Mouse (Mus musculus): Measurements from ENCODE around the gene Sptbn4. TPM values are rescaled to one million over a fixed set of nuclear protein-coding genes. Genes with fewer than 3 reads are reported as not detected.
A peak's percentile ranks its signal among the peaks of the same experiment; 100 is the strongest.
"Not testable (repeated sequence)": the region's sequence is repeated elsewhere in the genome, so short reads cannot be mapped to it uniquely, and the experiment has no call there.

The Sptbn4 gene
- under 1 TPM; 0.22 to 0.49 (median 0.30) TPM for total RNA-seq (2022)

GRCm38 (mm10) chr7:27447419-27448286 lies at the start of gene Sptbn4, which contains the start of gene Blvrb:
Sptbn4 (minus strand) TSS chr7:27447686.
Blvrb (plus strand) TSS chr7:27447978.
- DNase-seq (ENCODE audit: low spot score), result peak; percentile 99

- not testable (repeated sequence) for DNase-seq (ENCODE audit: low spot score)
Observed at GRCm38 (mm10) chr7:27494659-27495367, 47.3 kb upstream of the Sptbn4 start.

GRCm38 (mm10) chr7:27493450-27493849 lies 46.0 kb upstream of the Sptbn4 start:
- DNase-seq (ENCODE audit: low spot score), result no peak

GRCm38 (mm10) chr7:27493022-27493421 lies 45.5 kb upstream of the Sptbn4 start:
- no peak for DNase-seq (ENCODE audit: low spot score)

DNA sequence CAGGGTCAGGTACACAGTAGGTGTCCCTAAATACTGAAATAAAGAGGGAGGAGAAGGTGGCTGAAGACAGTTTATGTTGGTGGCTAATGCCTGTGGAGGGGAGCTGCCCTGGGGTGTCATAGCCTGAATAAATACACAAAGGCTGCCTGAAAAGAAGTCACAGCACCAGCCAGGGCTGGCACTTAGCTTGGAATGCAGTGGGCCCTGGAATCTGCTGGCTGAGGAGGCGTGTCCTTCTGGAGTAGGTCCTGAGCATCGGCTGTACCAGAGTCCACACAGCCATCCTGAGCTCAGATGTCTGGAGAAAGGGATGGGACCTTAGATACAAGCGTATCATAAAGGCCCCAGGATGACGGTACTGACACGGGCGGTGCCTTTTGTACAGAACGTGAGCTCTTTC lies 44.4 kb upstream of the Sptbn4 start:
- no peak for DNase-seq (ENCODE audit: low spot score)

DNA sequence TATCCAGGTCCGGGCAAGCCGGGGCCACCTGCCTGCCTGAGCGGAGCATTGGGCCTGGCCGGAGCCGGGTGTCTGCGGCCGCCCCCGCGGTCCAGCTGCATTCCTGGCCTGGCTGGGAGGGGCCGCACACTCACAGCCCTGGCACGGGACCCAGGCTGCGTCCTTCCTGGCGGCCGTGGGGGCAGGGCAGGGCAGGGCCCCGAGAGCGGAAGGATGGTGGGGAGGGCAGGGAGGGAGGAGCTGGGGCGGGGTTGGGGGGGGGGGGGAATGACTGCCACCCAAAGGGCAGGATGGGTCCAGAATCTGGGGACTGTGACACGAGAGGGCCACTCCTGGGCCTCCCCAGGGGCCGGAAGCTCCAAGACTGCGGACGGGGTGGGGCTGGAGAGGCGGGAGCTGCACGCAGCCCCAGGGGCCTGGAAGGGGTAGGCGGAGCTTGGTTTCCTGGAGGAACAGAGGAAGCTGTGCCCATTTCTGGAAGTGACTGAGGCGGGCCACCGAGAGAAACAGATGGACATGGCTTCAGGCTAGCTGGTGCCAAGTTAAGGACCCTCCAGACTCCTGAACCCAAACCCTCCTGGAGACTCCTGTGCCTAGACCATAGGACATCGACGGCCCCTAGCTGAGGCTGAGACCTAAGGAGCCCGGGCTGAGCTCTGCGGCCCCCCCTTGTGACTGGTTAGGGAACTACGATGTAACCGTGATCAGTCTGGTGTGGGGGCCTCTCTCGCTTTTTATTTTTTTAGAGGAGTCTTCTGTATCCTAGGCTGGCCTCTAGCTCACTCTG lies 43.2 kb upstream of the Sptbn4 start:
- DNase-seq (ENCODE audit: low spot score), result peak; percentile 94

- no peak for DNase-seq (ENCODE audit: low spot score)
Observed at GRCm38 (mm10) chr7:27490227-27490542, 42.7 kb upstream of the Sptbn4 start.

DNA sequence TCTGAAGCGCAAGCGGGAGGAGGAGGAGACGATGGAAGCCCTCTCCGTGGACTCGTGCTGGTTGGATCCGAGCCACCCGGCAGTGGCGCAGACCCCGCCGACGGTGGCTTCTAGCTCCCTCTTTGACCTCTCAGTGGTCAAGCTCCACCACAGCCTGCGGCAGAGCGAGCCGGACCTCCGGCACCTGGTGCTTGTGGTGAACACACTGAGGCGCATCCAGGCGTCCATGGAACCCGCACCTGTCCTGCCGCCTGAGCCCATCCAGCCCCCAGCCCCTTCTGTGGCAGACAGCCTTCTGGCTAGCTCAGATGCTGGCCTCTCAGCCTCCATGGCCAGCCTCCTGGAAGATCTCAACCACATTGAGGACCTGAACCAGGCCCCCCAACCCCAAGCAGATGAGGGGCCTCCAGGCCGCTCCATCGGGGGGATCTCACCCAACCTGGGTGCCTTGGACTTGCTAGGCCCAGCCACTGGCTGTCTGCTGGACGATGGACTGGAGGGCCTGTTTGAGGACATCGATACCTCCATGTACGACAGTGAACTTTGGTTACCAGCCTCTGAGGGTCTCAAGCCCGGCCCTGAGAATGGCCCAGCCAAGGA lies 41.9 kb upstream of the Sptbn4 start:
- no peak for DNase-seq (ENCODE audit: low spot score)

DNA sequence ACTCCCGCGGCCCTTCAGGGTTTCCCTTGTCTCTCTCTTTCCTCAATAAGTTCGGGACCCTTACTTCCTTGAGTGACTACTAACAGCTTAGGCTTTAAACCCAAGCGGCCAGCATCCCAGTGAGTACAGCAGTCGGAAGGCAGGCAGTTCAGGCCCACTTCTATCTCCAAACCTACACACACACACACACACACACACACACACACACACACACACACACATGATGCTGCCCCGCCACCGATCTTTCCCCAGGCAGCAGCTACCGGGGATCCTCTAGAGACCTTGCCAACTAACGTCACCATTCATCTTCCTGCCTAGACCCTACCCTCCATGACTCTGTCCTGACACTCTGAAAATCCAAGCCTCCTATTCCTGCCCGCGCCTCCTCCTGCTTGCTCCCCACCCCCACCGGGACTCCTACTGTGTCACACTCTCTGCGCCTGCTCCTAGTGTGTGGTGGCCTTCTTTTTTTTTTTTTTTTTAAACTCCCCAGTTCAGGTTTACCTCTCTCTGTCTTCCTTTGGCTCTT lies 40.3 kb upstream of the Sptbn4 start:
- no peak for DNase-seq (ENCODE audit: low spot score)

DNA sequence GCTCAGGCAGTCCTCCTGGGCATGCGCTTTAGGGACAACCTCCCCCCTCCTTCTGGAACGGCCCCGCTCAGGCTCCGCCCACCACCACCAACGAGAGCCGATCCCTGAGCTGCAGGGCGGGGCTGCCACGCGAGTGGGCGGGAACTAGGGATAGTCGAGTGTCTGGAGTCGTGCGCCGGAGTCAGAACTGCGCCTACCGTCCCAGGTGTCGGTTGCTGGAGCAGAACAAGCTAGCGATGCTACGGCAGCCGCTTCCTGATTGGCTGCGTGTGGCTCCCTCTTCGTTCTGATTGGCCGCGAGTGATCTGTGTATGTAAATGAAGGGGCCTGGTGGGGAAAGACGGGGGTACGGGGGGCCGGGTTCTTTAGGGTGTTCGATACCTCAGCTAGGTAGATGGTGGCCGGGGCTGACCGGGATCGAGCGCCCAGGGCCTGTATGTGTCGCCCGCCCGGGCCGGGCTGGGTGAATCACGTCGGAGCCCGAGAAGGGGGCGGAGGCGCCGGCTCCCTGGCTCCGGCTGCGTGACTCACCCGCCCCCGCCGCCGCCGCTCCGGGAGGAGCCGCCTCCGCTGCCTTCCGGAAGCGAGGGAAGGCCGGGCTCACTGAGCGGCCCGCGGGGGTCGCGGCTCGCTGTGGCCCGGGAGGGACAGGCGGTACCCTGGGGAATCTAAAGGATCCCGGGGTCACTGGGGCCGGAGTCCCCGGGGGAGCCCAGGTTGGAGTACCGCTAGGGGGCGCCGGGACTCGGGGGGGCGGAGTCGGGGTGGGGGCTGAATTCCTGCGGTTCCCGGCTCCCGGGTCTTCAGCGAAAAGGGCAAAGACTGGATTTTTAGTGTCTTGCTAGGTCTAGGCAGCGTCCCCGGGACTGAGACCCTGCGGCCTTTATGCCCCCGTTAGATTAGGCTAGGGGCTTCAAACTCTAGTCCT lies 39.5 kb upstream of the Sptbn4 start, which contains the start of gene Sertad1:
Sertad1 (plus strand) TSS at position 141 of the 928 bp plus-strand sequence.
- DNase-seq (ENCODE audit: low spot score), result peak; percentile 100

- DNase-seq (ENCODE audit: low spot score), result peak; percentile 64
Observed at GRCm38 (mm10) chr7:27486102-27486769, 38.8 kb upstream of the Sptbn4 start.

DNA sequence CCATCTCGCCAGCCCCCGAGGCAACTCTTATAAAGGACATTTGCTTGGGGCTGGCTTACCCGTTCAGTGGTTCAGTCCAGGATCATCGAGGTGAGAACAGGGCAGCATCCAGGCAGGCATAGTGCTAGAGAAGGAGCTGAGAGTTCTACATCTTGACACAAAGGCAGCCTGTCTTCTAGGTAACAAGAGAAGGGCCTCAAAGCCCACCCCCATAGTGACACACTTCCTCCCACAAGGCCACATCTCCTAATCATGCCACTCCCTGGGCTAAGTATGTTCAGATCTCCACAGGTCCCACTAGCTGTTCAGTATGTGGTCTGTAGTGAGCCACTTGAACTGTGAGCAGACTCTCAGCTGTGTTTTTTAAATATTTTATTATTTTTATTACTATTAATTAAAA lies 36.4 kb upstream of the Sptbn4 start:
- DNase-seq (ENCODE audit: low spot score), result no peak

GRCm38 (mm10) chr7:27481627-27481969 lies 34.1 kb upstream of the Sptbn4 start:
- peak; percentile 89 for DNase-seq (ENCODE audit: low spot score)

DNA sequence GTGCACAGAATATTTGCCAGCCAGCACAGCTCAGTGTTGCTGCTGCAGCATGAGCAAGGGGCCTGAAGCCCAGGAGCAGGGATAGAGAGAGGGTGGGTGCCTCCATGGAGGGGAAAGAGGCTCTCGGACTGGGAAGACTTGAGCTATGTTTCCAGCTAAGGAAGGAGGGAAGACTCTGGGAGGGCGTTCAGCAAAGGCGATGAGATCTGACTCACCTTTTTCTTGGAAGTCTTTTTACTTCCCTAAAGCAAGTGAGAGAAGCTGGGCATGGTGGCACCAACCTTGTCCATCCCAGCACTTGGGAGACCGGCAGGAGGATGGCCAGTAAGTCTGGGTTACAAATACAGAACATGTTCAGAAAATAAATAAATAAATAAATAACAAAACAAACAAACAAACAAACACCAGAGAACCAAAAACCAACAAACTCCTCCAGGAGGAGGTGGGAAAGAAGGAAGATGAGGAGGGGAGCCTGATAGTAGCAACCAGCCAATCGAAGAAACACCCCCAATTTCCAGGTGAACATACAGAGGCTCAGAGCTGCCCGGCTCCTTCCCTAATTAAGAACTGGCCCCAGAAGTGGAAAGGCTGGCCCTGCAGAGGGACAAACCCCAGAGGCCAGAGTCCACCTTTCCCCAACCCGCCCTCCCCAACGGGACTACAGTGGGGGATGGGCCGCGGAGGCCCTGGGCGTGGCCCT lies 33.6 kb upstream of the Sptbn4 start:
- no peak for DNase-seq (ENCODE audit: low spot score)

DNA sequence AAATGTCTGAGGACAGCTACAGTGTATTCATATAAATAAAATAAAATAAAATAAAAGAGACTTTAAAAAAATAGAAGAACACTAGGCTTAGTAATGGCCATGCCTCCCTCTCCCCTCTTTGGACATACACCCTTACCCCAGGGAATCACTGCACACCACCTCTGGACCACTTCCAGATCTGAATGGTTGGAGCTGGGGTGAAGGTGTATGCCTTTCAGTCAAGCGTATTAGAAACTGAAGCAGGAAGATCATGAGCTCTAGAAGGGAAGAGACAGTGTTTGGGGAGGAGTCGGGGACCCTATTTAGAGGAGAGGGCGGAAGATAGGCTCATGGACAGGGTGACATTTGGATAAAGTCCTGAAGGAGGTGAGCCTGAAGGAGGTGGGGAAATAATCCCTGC lies 33.0 kb upstream of the Sptbn4 start:
- DNase-seq (ENCODE audit: low spot score), result no peak

DNA sequence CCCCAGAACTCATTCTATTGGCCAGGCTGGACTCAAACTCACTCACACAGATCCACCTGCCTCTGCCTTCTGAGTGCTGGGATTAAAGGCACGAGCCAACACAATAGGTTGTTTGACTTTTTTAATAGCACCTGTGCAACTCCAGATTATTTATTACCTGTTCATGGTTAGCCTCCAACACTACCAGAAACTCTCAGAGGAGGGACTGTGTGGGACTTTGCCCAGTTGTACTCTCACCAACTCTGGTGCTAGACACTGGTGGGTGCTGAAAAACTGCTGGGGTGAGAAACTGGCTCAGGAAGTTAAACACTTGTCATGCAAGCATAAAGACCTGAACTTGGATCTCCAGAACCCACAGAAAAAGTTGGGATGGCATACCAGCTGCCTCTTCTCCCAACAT lies 32.3 kb upstream of the Sptbn4 start:
- DNase-seq (ENCODE audit: low spot score), result no peak

DNA sequence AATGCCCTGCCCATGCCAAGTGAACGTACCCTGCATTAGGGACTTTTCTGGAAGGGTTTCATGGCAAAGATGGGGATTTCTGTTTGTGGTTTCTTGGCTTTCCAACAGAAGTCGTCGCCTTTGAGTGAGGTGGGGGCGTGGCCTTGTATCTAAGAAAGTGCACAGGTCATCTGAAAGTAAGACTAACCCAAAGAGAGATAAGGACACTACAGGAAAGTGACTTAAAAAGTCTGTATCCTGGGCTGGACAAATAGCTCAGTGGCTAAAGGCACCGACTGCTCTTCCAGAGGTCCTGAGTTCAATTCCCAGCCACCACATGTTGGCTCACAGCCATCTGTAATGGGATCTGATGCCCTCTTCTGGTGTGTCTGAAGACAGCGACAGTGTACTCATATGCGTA lies 31.1 kb upstream of the Sptbn4 start:
- no peak for DNase-seq (ENCODE audit: low spot score)

- no peak for DNase-seq (ENCODE audit: low spot score)
Observed at GRCm38 (mm10) chr7:27476098-27476635, 28.7 kb upstream of the Sptbn4 start.

DNA sequence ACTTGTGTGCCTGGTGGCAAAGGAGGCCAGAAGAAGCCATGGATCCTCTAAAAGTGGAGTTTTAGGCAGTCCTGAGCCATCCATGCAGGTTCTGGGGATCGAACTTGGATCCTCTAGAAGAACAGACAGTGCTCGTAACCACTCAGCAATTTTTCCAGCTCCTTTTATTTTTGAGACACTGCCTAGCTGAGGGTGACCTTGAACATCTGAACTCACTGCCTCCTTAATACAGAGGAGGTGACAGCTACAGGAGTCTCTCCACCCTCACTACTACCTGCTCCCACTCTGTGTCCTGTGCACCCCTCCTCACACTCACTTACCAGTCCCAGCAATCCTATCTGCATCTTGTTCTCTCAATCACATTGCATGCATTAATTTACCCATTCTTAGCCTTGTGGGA lies 28.1 kb upstream of the Sptbn4 start:
- DNase-seq (ENCODE audit: low spot score), result no peak
